Mouse (Mus musculus): ENCODE results near the gene Myh4.

Gene Myh4

GRCm38 (mm10) chr11:67237481-67238079, at the start of gene Myh4:
TSS of gene Myh4 (plus strand) at chr11:67238029.
- no peak for DNase-seq (ENCODE audit: low spot score in 2 of 2)

- DNase-seq (ENCODE audit: low spot score in 2 of 2): no peak
Measured at GRCm38 (mm10) chr11:67190316-67190715, 47.5 kb upstream of the Myh4 start.

GRCm38 (mm10) chr11:67190814-67191213, 47.0 kb upstream of the Myh4 start:
- no peak for DNase-seq (ENCODE audit: low spot score in 2 of 2)

GRCm38 (mm10) chr11:67191496-67191895, 46.3 kb upstream of the Myh4 start:
- no peak for DNase-seq (ENCODE audit: low spot score in 2 of 2)

- no peak for DNase-seq (ENCODE audit: low spot score in 2 of 2)
Measured at GRCm38 (mm10) chr11:67199321-67199720, 38.5 kb upstream of the Myh4 start.

GRCm38 (mm10) chr11:67199752-67200151, 38.1 kb upstream of the Myh4 start, which contains the start of gene Myh1:
TSS of gene Myh1 (plus strand) at chr11:67200052.
- DNase-seq (ENCODE audit: low spot score in 2 of 2): no peak

GRCm38 (mm10) chr11:67204766-67205165, 33.1 kb upstream of the Myh4 start:
- DNase-seq (ENCODE audit: low spot score in 2 of 2): no peak

GRCm38 (mm10) chr11:67221803-67222202, 16.0 kb upstream of the Myh4 start:
- no peak for DNase-seq (ENCODE audit: low spot score in 2 of 2)

GRCm38 (mm10) chr11:67224466-67224865, 13.4 kb upstream of the Myh4 start:
- DNase-seq (ENCODE audit: low spot score in 2 of 2): no peak

GRCm38 (mm10) chr11:67228731-67229130, 9.1 kb upstream of the Myh4 start:
- DNase-seq (ENCODE audit: low spot score in 2 of 2): no peak

- no peak for DNase-seq (ENCODE audit: low spot score in 2 of 2)
Measured at GRCm38 (mm10) chr11:67229166-67229565, 8.7 kb upstream of the Myh4 start.

- peak in 1 of 2 experiments; percentile 28 for DNase-seq (ENCODE audit: low spot score in 2 of 2)
Measured at GRCm38 (mm10) chr11:67229946-67230345, 7.9 kb upstream of the Myh4 start.

- peak in 1 of 2 experiments; percentile 9 for DNase-seq (ENCODE audit: low spot score in 2 of 2)
Measured at GRCm38 (mm10) chr11:67235639-67236358, 2.0 kb upstream of the Myh4 start.

- no peak for DNase-seq (ENCODE audit: low spot score in 2 of 2)
Measured at GRCm38 (mm10) chr11:67236799-67237198, 1.0 kb upstream of the Myh4 start.

GRCm38 (mm10) chr11:67241051-67241450, 3.2 kb downstream of the Myh4 start:
- DNase-seq (ENCODE audit: low spot score in 2 of 2): no peak

GRCm38 (mm10) chr11:67253691-67254090, 15.9 kb downstream of the Myh4 start:
- DNase-seq (ENCODE audit: low spot score in 2 of 2): no peak

GRCm38 (mm10) chr11:67257048-67257447, 19.2 kb downstream of the Myh4 start:
- DNase-seq (ENCODE audit: low spot score in 2 of 2): no peak

- no peak for DNase-seq (ENCODE audit: low spot score in 2 of 2)
Measured at GRCm38 (mm10) chr11:67260956-67261355, 23.1 kb downstream of the Myh4 start.

GRCm38 (mm10) chr11:67276601-67277174, 38.9 kb downstream of the Myh4 start, which contains the start of gene Myh8:
TSS of gene Myh8 (plus strand) at chr11:67277124.
- peak in 1 of 2 experiments; percentile 7 for DNase-seq (ENCODE audit: low spot score in 2 of 2)

GRCm38 (mm10) chr11:67293440-67293839, 55.6 kb downstream of the Myh4 start:
- DNase-seq (ENCODE audit: low spot score in 2 of 2): no peak
